Mouse (Mus musculus) gastrocnemius, adult 8-10 months (tissue): ENCODE measurements at regions not wholly inside any gene's neighbourhood (a gene's known extent, or its start where the extent isn't known, plus 50 kb on each side); places are given as distances from the start of the nearest gene placed in this dataset. TPM values are rescaled to one million over a fixed set of nuclear protein-coding genes. Genes with fewer than 3 reads are reported as not detected.

ENCODE experiments used
- microRNA-seq: library from miRNA; unstranded; fragments of <30 nt; microRNA quantifications from one replicate; pipeline ENCODE4 v1.2.0, GENCODE M21; 2022

Small RNA genes lying in the stretch of these regions (microRNA-seq; reads per million reads assigned to microRNA genes)
- gene Gm28003, result not detected
- gene Mir802, result not detected
